Mouse (Mus musculus): ENCODE measurements around the gene Espl1.
"Not testable (repeated sequence)": the region's sequence is repeated elsewhere in the genome, so short reads cannot be mapped to it uniquely, and the experiment has no call there.

Espl1 gene

GRCm38 (mm10) chr15:102331610-102332015 is 35.5 kb downstream of the Espl1 start, which contains the start of gene Myg1:
Myg1 (plus strand) TSS chr15:102331709.
- intact Hi-C loops (cut with DNase I), result no loop called here

GRCm38 (mm10) chr15:102335254-102335653 is 39.2 kb downstream of the Espl1 start:
- intact Hi-C loops (cut with DNase I), result no loop called here

GRCm38 (mm10) chr15:102335925-102336324 is 39.9 kb downstream of the Espl1 start:
- intact Hi-C loops (cut with DNase I), result not testable (repeated sequence)

- intact Hi-C loops (cut with DNase I), result no loop called here
These were observed 40.9 kb downstream of the Espl1 start for GRCm38 (mm10) chr15:102336946-102337345.

- intact Hi-C loops (cut with DNase I), result loop anchor here (5.0 kb wide), 1 partner anchor 38 kb away; no protein-coding TSS in a partner anchor
These were observed 43.5 kb downstream of the Espl1 start for GRCm38 (mm10) chr15:102339612-102340011.

GRCm38 (mm10) chr15:102341580-102341979 is 45.5 kb downstream of the Espl1 start:
- intact Hi-C loops (cut with DNase I), result loop anchor here (5.0 kb wide), 1 partner anchor 36 kb away; no protein-coding TSS in a partner anchor

- intact Hi-C loops (cut with DNase I), result loop anchor here (5.0 kb wide), 1 partner anchor 33 kb away; no protein-coding TSS in a partner anchor
These were observed 48.4 kb downstream of the Espl1 start for GRCm38 (mm10) chr15:102344490-102344889.

- intact Hi-C loops (cut with DNase I), result no loop called here
These were observed 50.4 kb downstream of the Espl1 start for GRCm38 (mm10) chr15:102346444-102346843.

GRCm38 (mm10) chr15:102350138-102350941 is 54.3 kb downstream of the Espl1 start, which contains the start of gene Aaas:
Aaas (minus strand) TSS chr15:102350771.
- intact Hi-C loops (cut with DNase I), result no loop called here

GRCm38 (mm10) chr15:102350942-102351291 is 54.9 kb downstream of the Espl1 start:
- intact Hi-C loops (cut with DNase I), result no loop called here

GRCm38 (mm10) chr15:102352177-102352576 is 56.1 kb downstream of the Espl1 start:
- intact Hi-C loops (cut with DNase I), result no loop called here

GRCm38 (mm10) chr15:102353986-102354385 is 57.9 kb downstream of the Espl1 start:
- intact Hi-C loops (cut with DNase I), result no loop called here

- intact Hi-C loops (cut with DNase I), result no loop called here
These were observed 59.2 kb downstream of the Espl1 start for GRCm38 (mm10) chr15:102355134-102355870.

- intact Hi-C loops (cut with DNase I), result no loop called here
These were observed 59.9 kb downstream of the Espl1 start for GRCm38 (mm10) chr15:102355871-102356441.

GRCm38 (mm10) chr15:102356501-102357325 is 60.6 kb downstream of the Espl1 start:
- intact Hi-C loops (cut with DNase I), result no loop called here

GRCm38 (mm10) chr15:102358126-102358525 is 62.1 kb downstream of the Espl1 start:
- intact Hi-C loops (cut with DNase I), result no loop called here

GRCm38 (mm10) chr15:102358834-102359233 is 62.8 kb downstream of the Espl1 start:
- intact Hi-C loops (cut with DNase I), result no loop called here

- intact Hi-C loops (cut with DNase I), result no loop called here
These were observed 66.6 kb downstream of the Espl1 start for GRCm38 (mm10) chr15:102362648-102363047.

- intact Hi-C loops (cut with DNase I), result no loop called here
These were observed 68.6 kb downstream of the Espl1 start for GRCm38 (mm10) chr15:102364678-102365077.

GRCm38 (mm10) chr15:102366238-102366637 is 70.2 kb downstream of the Espl1 start:
- intact Hi-C loops (cut with DNase I), result no loop called here

Data from adrenal gland (tissue).